Mouse (Mus musculus) lung, postnatal 14 days (tissue): ENCODE results near the gene Chrna1.

Source experiments
- DNase-seq: peaks from one replicate; pipeline ENCODE4 v3.0.0; 2021

The Chrna1 gene

GRCm38 (mm10) chr2:73514178-73514577 lies 66.0 kb downstream of the Chrna1 start:
- DNase-seq = no peak
